Mouse (Mus musculus): ENCODE measurements around the gene Nkx6-2. TPM values are rescaled to one million over a fixed set of nuclear protein-coding genes. Genes with fewer than 3 reads are reported as not detected.

Nkx6-2 gene
- not detected for polyA plus RNA-seq (2014; fragmentation: Illumina TruSeq; extraction: RNeasy Lipid Tissue Mini Kit (QIAGEN cat#74804); ENCODE audit: low read depth, low replicate concordance)

GRCm38 (mm10) chr7:139582595-139582994, at the start of gene Nkx6-2:
TSS of gene Nkx6-2 (minus strand) at chr7:139582797.

Other genes starting within 250 kb of the Nkx6-2 start
- gene Inpp5a, start 193.7 kb downstream of the Nkx6-2 start, polyA plus RNA-seq (2014; fragmentation: Illumina TruSeq; extraction: RNeasy Lipid Tissue Mini Kit (QIAGEN cat#74804); ENCODE audit: low read depth, low replicate concordance) = 63.1 TPM
- gene Cfap46, start 101.0 kb upstream of the Nkx6-2 start, polyA plus RNA-seq (2014; fragmentation: Illumina TruSeq; extraction: RNeasy Lipid Tissue Mini Kit (QIAGEN cat#74804); ENCODE audit: low read depth, low replicate concordance) = 0.35 TPM

Data from adrenal gland, adult 10 weeks (tissue).